Mouse (Mus musculus) forebrain, embryonic 10.5 days (tissue): ENCODE data around the gene Cyth4. TPM values are rescaled to one million over a fixed set of nuclear protein-coding genes. Genes with fewer than 3 reads are reported as not detected.

Source experiments
- DNase-seq: peaks from one replicate; pipeline ENCODE4 v3.0.0-alpha.2; 2017; ENCODE audit warnings: low spot score; ENCODE audit errors: extremely low spot score
- H3K27ac ChIP-seq: fragments of 300-500 bp; sonication (generic); 2 replicates; pipeline ENCODE4 v1.5.1; 2016; ENCODE audit warnings: mild to moderate bottlenecking
- H3K27me3 ChIP-seq: fragments of 300-500 bp; sonication (generic); 2 replicates; pipeline ENCODE4 v1.6.1; 2016; ENCODE audit warnings: mild to moderate bottlenecking; ENCODE audit not compliant: poor library complexity, severe bottlenecking
- H3K36me3 ChIP-seq: fragments of 300-500 bp; sonication (generic); replicated peaks from 2 replicates; pipeline ENCODE4 v1.6.1; 2016; ENCODE audit warnings: mild to moderate bottlenecking, moderate library complexity
- H3K4me1 ChIP-seq: fragments of 300-500 bp; sonication (generic); 2 replicates; pipeline ENCODE4 v1.6.1; 2016
- H3K4me3 ChIP-seq: fragments of 300-500 bp; sonication (generic); 2 replicates; pipeline ENCODE4 v1.5.1; 2016; ENCODE audit warnings: mild to moderate bottlenecking, moderate library complexity
- H3K9me3 ChIP-seq: fragments of 300-500 bp; sonication (generic); 2 replicates; pipeline ENCODE4 v1.6.1; 2016; ENCODE audit warnings: mild to moderate bottlenecking, moderate library complexity
- WGBS: fragments of 180-500 bp; shearing (Covaris S2); methylation state at CpG from one replicate; pipeline ENCODE4 v1.1.7; 2016; 5-methylcytosine and 5-hydroxymethylcytosine counted together
- polyA plus RNA-seq: library from polyadenylated mRNA; unstranded; fragments of >200 nt; fragmentation: Nextera tagmentation; extraction: Ambion mirVana; gene quantifications from 2 replicates; pipeline ENCODE4 v1.2.1, GENCODE M21; 2016

Cyth4 gene
- polyA plus RNA-seq, 1 experiment from 2014 or later, result 4.5 TPM

- H3K36me3 ChIP-seq, result no peaks in the 10 kb centered on the region
Observed at GRCm38 (mm10) chr15:78604255-78604654, 7.4 kb downstream of the Cyth4 start.

GRCm38 (mm10) chr15:78605371-78605791, 8.5 kb downstream of the Cyth4 start:
- WGBS, result 63% methylated on average over 3 of the region's 3 CpGs

More at GRCm38 (mm10) chr15:78604255-78604654, 7.4 kb downstream of the Cyth4 start:
- Histone ChIP-seq H3K27me3 (no peaks in the 10 kb centered on the region), H3K4me3 (no peak overlapping the region), H3K27ac (no peak overlapping the region), H3K9me3 (peaks cover 6% of the 10 kb centered on the region), H3K4me1 (peaks cover 15% of the 10 kb centered on the region)
- 80% methylated on average over 6 of the region's 6 CpGs for WGBS
- no peak for DNase-seq

GRCm38 (mm10) chr15:78606059-78606458, 9.2 kb downstream of the Cyth4 start:
- WGBS, result 89% methylated on average over 6 of the region's 6 CpGs
- DNase-seq, result no peak
- Histone ChIP-seq H3K4me3 (no peak overlapping the region), H3K27me3 (no peaks in the 10 kb centered on the region), H3K36me3 (no peaks in the 10 kb centered on the region), H3K9me3 (peaks cover 6% of the 10 kb centered on the region), H3K27ac (no peak overlapping the region), H3K4me1 (peaks cover 24% of the 10 kb centered on the region)

More at GRCm38 (mm10) chr15:78605371-78605791, 8.5 kb downstream of the Cyth4 start:
- H3K4me3 ChIP-seq, result no peak overlapping the region
- no peaks in the 10 kb centered on the region for H3K36me3 ChIP-seq
- H3K4me1 ChIP-seq, result peaks cover 18% of the 10 kb centered on the region
- peaks cover 6% of the 10 kb centered on the region for H3K9me3 ChIP-seq
- H3K27ac ChIP-seq, result no peak overlapping the region
- no peaks in the 10 kb centered on the region for H3K27me3 ChIP-seq
- no peak for DNase-seq

- no peak for DNase-seq
- Histone ChIP-seq H3K27me3 (no peaks in the 10 kb centered on the region), H3K9me3 (no peaks in the 10 kb centered on the region; the same call in 1 of the 2 replicates), H3K4me3 (no peak overlapping the region), H3K36me3 (no peaks in the 10 kb centered on the region), H3K27ac (0 out of 2 replicates have a peak overlapping the region, but pooled peaks have one; percentile 48), H3K4me1 (peaks cover 31% of the 10 kb centered on the region)
- 76% methylated on average over 4 of the region's 4 CpGs for WGBS
Observed at GRCm38 (mm10) chr15:78607463-78607862, 10.6 kb downstream of the Cyth4 start.

- no peaks in the 10 kb centered on the region for H3K27me3 ChIP-seq
- H3K4me3 ChIP-seq, result no peak overlapping the region
- DNase-seq, result peak; percentile 33
- peaks cover 19% of the 10 kb centered on the region for H3K4me1 ChIP-seq
- H3K36me3 ChIP-seq, result no peaks in the 10 kb centered on the region
- peak overlapping the region; percentile 66 for H3K27ac ChIP-seq
- WGBS, result 47% methylated on average over 12 of the region's 12 CpGs
- no peaks in the 10 kb centered on the region for H3K9me3 ChIP-seq
Observed at GRCm38 (mm10) chr15:78610705-78611462, 14.0 kb downstream of the Cyth4 start.

GRCm38 (mm10) chr15:78614536-78614935, 17.7 kb downstream of the Cyth4 start:
- H3K27me3 ChIP-seq, result no peaks in the 10 kb centered on the region
- DNase-seq, result no peak
- no peaks in the 10 kb centered on the region for H3K36me3 ChIP-seq
- no peak overlapping the region for H3K27ac ChIP-seq
- H3K9me3 ChIP-seq, result no peaks in the 10 kb centered on the region
- H3K4me3 ChIP-seq, result no peak overlapping the region
- H3K4me1 ChIP-seq, result peaks cover 17% of the 10 kb centered on the region
- WGBS, result 92% methylated on average over 7 of the region's 7 CpGs

- Histone ChIP-seq H3K36me3 (no peaks in the 10 kb centered on the region), H3K4me3 (no peak overlapping the region), H3K9me3 (no peaks in the 10 kb centered on the region), H3K4me1 (no peaks in the 10 kb centered on the region), H3K27ac (no peak overlapping the region), H3K27me3 (peaks cover 17% of the 10 kb centered on the region)
- no peak for DNase-seq
- WGBS, result 92% methylated on average over 2 of the region's 2 CpGs
Observed at GRCm38 (mm10) chr15:78616973-78617372, 20.1 kb downstream of the Cyth4 start.

GRCm38 (mm10) chr15:78623426-78623825, 26.6 kb downstream of the Cyth4 start:
- Histone ChIP-seq H3K27ac (no peak overlapping the region), H3K27me3 (peaks cover 24% of the 10 kb centered on the region), H3K36me3 (no peaks in the 10 kb centered on the region), H3K4me1 (0 out of 2 replicates have a peak, but pooled peaks cover 3% of the 10 kb centered on the region), H3K4me3 (no peak overlapping the region), H3K9me3 (no peaks in the 10 kb centered on the region)
- WGBS, result 12% methylated on average over 5 of the region's 5 CpGs
- DNase-seq, result peak; percentile 67

- no peak for DNase-seq
- 74% methylated on average over 13 of the region's 13 CpGs for WGBS
- Histone ChIP-seq H3K27me3 (peaks cover 24% of the 10 kb centered on the region), H3K27ac (no peak overlapping the region), H3K36me3 (no peaks in the 10 kb centered on the region), H3K9me3 (no peaks in the 10 kb centered on the region), H3K4me3 (no peak overlapping the region), H3K4me1 (0 out of 2 replicates have a peak, but pooled peaks cover 3% of the 10 kb centered on the region)
Observed at GRCm38 (mm10) chr15:78624431-78624950, 27.6 kb downstream of the Cyth4 start.

- WGBS, result 80% methylated on average over 3 of the region's 3 CpGs
- H3K36me3 ChIP-seq, result no peaks in the 10 kb centered on the region
- H3K27ac ChIP-seq, result no peak overlapping the region
- DNase-seq, result no peak
- H3K9me3 ChIP-seq, result no peaks in the 10 kb centered on the region
- 0 out of 2 replicates have a peak, but pooled peaks cover 3% of the 10 kb centered on the region for H3K4me1 ChIP-seq
- no peak overlapping the region for H3K4me3 ChIP-seq
- H3K27me3 ChIP-seq, result peaks cover 20% of the 10 kb centered on the region
Observed at GRCm38 (mm10) chr15:78624961-78625360, 28.1 kb downstream of the Cyth4 start.

- DNase-seq, result no peak
- Histone ChIP-seq H3K9me3 (no peaks in the 10 kb centered on the region), H3K4me3 (no peak overlapping the region), H3K4me1 (peaks cover 3% of the 10 kb centered on the region; the same call in 1 of the 2 replicates), H3K27ac (no peak overlapping the region), H3K36me3 (no peaks in the 10 kb centered on the region), H3K27me3 (peaks cover 12% of the 10 kb centered on the region)
- 88% methylated on average over 13 of the region's 13 CpGs for whole genome bisulfite sequencing
Observed at GRCm38 (mm10) chr15:78626285-78626684, 29.4 kb downstream of the Cyth4 start.

- Histone ChIP-seq H3K36me3 (no peaks in the 10 kb centered on the region), H3K27ac (peak overlapping the region; percentile 21; the same call in 1 of the 2 replicates), H3K4me1 (peaks cover 58% of the 10 kb centered on the region), H3K4me3 (no peak overlapping the region), H3K9me3 (no peaks in the 10 kb centered on the region), H3K27me3 (peaks cover 21% of the 10 kb centered on the region)
- WGBS, result 60% methylated on average over 2 of the region's 2 CpGs
- DNase-seq, result no peak
Observed at GRCm38 (mm10) chr15:78632387-78632786, 35.5 kb downstream of the Cyth4 start.

- Histone ChIP-seq H3K27me3 (peaks cover 30% of the 10 kb centered on the region), H3K36me3 (no peaks in the 10 kb centered on the region), H3K27ac (peak overlapping the region; percentile 53; the same call in 1 of the 2 replicates), H3K9me3 (no peaks in the 10 kb centered on the region), H3K4me1 (peaks cover 67% of the 10 kb centered on the region), H3K4me3 (no peak overlapping the region)
- DNase-seq, result no peak
- WGBS, result 67% methylated on average over 5 of the region's 5 CpGs
Observed at GRCm38 (mm10) chr15:78633413-78633812, 36.6 kb downstream of the Cyth4 start.
